Mouse (Mus musculus) forebrain, embryonic 12.5 days (tissue): ENCODE results near the gene Nedd1. TPM values are rescaled to one million over a fixed set of nuclear protein-coding genes. Genes with fewer than 3 reads are reported as not detected.
A peak's percentile ranks its signal among the peaks of the same experiment; 100 is the strongest.

ENCODE experiments used
- ATAC-seq: fragments of 200-750 bp; cut with Nextera tagmentation; 2 replicates; pipeline ENCODE4 v1.8.0; 2017; ENCODE audit warnings: moderate TSS enrichment; ENCODE audit not compliant: low FRiP score
- H3K27ac ChIP-seq: fragments of 300-500 bp; sonication (generic); 2 replicates; pipeline ENCODE4 v1.5.1; 2016; ENCODE audit warnings: mild to moderate bottlenecking
- H3K27me3 ChIP-seq: fragments of 300-500 bp; sonication (generic); 2 replicates; pipeline ENCODE4 v1.6.1; 2016; ENCODE audit warnings: mild to moderate bottlenecking
- H3K36me3 ChIP-seq: fragments of 300-500 bp; sonication (generic); replicated peaks from 2 replicates; pipeline ENCODE4 v1.6.1; 2016; ENCODE audit warnings: mild to moderate bottlenecking
- H3K4me1 ChIP-seq: fragments of 300-500 bp; sonication (generic); 2 replicates; pipeline ENCODE4 v1.6.1; 2016
- H3K4me2 ChIP-seq: fragments of 300-500 bp; sonication (generic); 2 replicates; pipeline ENCODE4 v1.6.1; 2016; ENCODE audit warnings: mild to moderate bottlenecking, moderate library complexity
- H3K4me3 ChIP-seq: fragments of 300-500 bp; sonication (generic); replicated peaks from 2 replicates; pipeline ENCODE4 v1.5.1; 2016; ENCODE audit warnings: mild to moderate bottlenecking
- H3K9ac ChIP-seq: fragments of 300-500 bp; sonication (generic); 2 replicates; pipeline ENCODE4 v1.6.1; 2016; ENCODE audit warnings: mild to moderate bottlenecking
- H3K9me3 ChIP-seq: fragments of 300-500 bp; sonication (generic); 2 replicates; pipeline ENCODE4 v1.6.1; 2016
- WGBS: fragments of 180-500 bp; shearing (Covaris S2); methylation state at CpG from one replicate; pipeline ENCODE4 v1.1.7; 2016; 5-methylcytosine and 5-hydroxymethylcytosine counted together
- polyA plus RNA-seq: library from polyadenylated mRNA; unstranded; fragments of >200 nt; fragmentation: Nextera tagmentation; extraction: Ambion mirVana; gene quantifications from 2 replicates; pipeline ENCODE4 v1.2.1, GENCODE M21; 2016

Nedd1 gene
- 55.2 and 57.4 TPM in 2 replicates for polyA plus RNA-seq

DNA sequence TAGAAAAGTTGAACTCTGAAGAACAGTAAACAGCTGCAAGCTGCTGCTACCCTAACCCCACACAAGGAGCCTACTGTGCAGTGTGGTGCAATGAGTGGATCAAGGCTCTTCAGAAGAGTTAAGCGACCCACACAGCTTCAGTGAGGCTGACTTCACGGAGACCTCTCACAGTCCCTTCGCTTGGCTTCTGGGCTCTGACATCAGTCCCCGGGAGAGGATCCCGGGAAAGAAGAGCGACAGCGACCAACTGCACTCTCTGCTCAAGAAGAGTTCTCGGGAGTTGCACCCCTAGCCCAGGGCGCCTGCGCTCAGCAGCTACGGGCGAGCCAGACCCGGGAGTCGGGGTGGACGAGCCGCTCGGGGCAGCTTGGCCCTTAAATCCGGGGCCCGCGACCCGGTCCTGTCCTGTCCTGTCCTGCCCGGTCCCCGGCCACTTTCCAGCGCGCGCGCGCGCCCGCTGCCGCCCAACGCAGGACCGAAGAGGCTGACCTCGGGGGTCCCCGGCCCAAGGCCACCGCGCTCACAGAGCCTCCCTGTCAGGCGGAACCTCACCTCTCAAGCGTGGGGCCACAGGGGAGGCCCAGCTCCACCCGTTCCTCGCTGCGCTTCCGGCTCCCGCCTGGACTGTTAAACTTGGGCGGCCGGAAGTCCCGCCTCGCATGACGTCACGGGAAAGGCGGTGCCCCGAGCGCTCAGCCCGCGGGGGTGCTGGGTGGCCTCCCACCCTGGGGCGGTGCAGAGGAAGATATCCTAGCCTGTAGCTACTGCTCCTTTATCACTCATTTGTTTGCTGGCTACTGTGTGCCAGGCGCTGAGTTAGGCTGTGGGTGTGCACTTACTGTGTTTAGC lies at the start of gene Nedd1:
Nedd1 (minus strand) TSS at position 650 of the 849 bp plus-strand sequence.
- peak within 1 kb of the TSS; percentile 88 for H3K4me2 ChIP-seq
- H3K9me3 ChIP-seq: 0 out of 2 replicates have a peak, but pooled peaks cover 3% of the 10 kb centered on the region
- H3K36me3 ChIP-seq: peaks cover 6% of the 10 kb centered on the region; the same call in 1 of the 2 replicates
- under 1% methylated on average over 57 of the region's 57 CpGs for WGBS
- peak within 1 kb of the TSS; percentile 93 for H3K4me3 ChIP-seq
- peak within 1 kb of the TSS; percentile 85 for H3K27ac ChIP-seq
- no peaks in the 10 kb centered on the region for H3K27me3 ChIP-seq
- peak within 1 kb of the TSS; percentile 91 for H3K9ac ChIP-seq
- peaks cover 13% of the 10 kb centered on the region for H3K4me1 ChIP-seq
- peak; percentile 98 for ATAC-seq

DNA sequence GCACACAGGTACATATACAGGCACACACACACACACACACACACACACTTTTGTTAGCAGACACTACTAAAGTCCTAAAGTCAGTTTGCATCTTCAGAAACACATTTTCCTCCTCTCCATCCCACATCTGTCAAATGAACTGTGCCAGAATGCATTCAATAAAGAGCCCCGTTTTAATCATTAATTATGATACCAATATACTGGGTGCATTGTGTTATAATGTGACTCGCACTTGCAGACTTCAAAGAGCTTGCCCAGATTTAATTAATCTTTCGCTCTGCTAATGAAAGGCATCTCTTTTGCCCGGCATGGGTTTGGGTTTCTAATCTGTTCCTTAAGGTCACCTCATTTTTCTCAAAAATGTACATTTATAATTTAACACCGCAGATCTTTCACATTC lies 32.1 kb upstream of the Nedd1 start:
- Histone ChIP-seq H3K9me3 (no peaks in the 10 kb centered on the region), H3K27me3 (no peaks in the 10 kb centered on the region), H3K27ac (no peak overlapping the region), H3K36me3 (no peaks in the 10 kb centered on the region), H3K4me2 (no peak overlapping the region), H3K4me1 (no peaks in the 10 kb centered on the region), H3K4me3 (no peak overlapping the region), H3K9ac (no peak overlapping the region)
- ATAC-seq: no peak
- WGBS: 80% methylated on average over 5 of the region's 5 CpGs

DNA sequence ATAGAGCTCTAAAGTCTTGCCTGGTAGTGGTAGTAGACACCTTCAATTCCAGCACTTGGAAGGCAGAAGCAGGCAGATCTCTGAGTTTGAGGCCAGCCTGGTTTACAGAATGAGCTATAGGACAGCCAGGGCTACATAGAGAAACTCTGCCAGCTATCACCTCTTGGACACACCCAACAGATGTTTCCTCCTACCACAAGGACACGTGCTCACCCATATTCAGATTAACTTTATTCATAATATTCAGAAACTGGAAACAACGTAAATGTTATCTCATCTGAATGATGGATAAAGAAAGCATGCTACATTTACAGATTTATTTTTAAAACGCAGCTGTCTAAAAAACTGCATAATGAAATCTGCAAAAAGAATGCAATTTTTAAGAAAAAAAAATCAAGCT lies 8.1 kb upstream of the Nedd1 start:
- no peaks in the 10 kb centered on the region for H3K36me3 ChIP-seq
- WGBS: 88% methylated on average over 3 of the region's 3 CpGs
- no peak for ATAC-seq
- no peaks in the 10 kb centered on the region for H3K27me3 ChIP-seq
- no peak overlapping the region for H3K27ac ChIP-seq
- H3K9me3 ChIP-seq: 0 out of 2 replicates have a peak, but pooled peaks cover under 1% of the 10 kb centered on the region
- no peak overlapping the region for H3K9ac ChIP-seq
- H3K4me1 ChIP-seq: no peaks in the 10 kb centered on the region
- H3K4me2 ChIP-seq: no peak overlapping the region
- no peak overlapping the region for H3K4me3 ChIP-seq

DNA sequence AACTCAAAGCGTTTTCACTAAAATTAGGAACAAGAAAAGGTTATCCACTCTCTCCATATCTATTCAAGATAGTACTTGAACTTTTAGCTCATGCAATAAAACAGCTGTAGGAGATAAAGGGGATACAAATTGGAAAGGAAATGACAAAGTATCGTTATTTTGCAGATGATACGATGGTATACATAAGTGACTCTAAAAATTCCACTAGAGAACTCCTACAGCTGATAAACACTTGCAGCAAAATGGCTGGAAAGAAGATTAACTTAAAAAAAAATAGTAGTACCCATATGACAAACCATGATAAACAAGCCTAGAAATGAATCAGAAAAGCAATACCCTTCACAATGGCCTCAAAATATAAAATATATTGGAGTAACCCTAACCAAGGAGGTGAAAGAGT lies 6.5 kb upstream of the Nedd1 start:
- 0 out of 2 replicates have a peak, but pooled peaks cover 3% of the 10 kb centered on the region for H3K9me3 ChIP-seq
- no peaks in the 10 kb centered on the region for H3K27me3 ChIP-seq
- H3K36me3 ChIP-seq: no peaks in the 10 kb centered on the region
- H3K4me3 ChIP-seq: no peak overlapping the region
- ATAC-seq: no peak
- no peak overlapping the region for H3K4me2 ChIP-seq
- no peaks in the 10 kb centered on the region for H3K4me1 ChIP-seq
- no peak overlapping the region for H3K9ac ChIP-seq
- H3K27ac ChIP-seq: no peak overlapping the region
- 89% methylated on average over 3 of the region's 3 CpGs for WGBS

DNA sequence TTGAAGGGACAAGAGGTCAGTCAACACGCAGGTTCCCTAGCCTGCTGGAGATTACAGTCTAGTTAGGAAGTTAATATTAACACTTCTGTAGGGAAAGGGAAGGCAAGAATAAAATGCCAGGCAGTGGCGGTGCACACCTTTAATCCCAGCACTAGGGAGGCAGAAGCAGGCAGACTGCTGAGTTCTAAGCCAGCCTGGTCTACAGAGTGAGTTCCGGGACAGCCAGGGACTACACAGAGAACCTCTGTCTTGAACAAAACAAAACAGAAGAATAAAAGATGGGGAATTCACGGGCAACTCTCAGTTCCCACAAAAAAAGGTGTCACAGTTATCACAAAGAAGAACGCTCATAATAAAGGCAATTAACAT lies 384 bp upstream of the Nedd1 start:
- peaks cover 13% of the 10 kb centered on the region for H3K4me1 ChIP-seq
- H3K27me3 ChIP-seq: no peaks in the 10 kb centered on the region
- 0 out of 2 replicates have a peak, but pooled peaks cover 3% of the 10 kb centered on the region for H3K9me3 ChIP-seq
- no peak for ATAC-seq
- no peaks in the 10 kb centered on the region; the same call in 1 of the 2 replicates for H3K36me3 ChIP-seq
- WGBS: 26% methylated on average over 5 of the region's 5 CpGs
- H3K27ac ChIP-seq: peak overlapping the region; percentile 85
- peak overlapping the region; percentile 91 for H3K9ac ChIP-seq
- peak overlapping the region; percentile 93 for H3K4me3 ChIP-seq
- H3K4me2 ChIP-seq: peak overlapping the region; percentile 88

DNA sequence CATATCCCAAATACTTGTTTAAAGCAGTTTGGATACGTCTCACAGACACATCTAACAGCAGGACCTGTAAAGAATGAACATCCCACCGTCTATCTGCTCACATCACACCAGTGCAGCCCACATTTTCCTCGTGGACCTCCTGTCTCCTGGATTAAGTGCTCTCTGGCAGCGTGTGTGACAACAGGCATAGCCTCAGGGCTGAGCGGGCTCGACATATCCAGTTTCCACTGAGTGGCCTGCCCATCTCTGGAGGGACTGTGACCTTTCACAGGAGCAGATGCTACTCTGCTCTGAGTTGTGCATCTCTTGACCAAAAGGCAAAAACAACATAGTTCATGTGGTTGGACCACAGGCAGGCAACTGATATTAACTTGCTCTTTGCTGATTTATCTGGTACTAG lies 23.2 kb downstream of the Nedd1 start:
- Histone ChIP-seq H3K4me1 (no peaks in the 10 kb centered on the region), H3K9me3 (no peaks in the 10 kb centered on the region), H3K27ac (no peak overlapping the region), H3K9ac (no peak overlapping the region), H3K36me3 (peaks cover 48% of the 10 kb centered on the region), H3K4me3 (no peak overlapping the region), H3K27me3 (no peaks in the 10 kb centered on the region), H3K4me2 (no peak overlapping the region)
- WGBS: 85% methylated on average over 6 of the region's 6 CpGs
- no peak for ATAC-seq

DNA sequence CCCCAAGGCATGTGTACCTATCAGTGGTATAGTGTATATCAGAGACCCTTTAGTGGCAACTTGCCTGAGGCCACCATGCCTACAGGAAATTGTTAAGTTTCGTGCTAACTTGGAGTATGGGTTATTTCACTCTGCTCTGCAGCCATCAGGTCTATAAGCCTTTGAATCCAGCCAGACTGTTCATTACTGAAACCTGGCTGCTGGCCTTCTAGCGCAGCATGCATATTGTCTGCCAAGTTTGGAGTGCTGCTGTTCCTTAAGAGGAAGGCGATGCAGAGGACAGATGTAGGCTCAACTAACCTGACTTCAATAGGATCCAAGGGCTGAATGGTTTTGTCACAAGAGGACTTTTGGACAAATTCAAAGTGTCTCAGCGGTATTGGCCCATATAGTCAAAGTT lies 47.2 kb downstream of the Nedd1 start:
- Histone ChIP-seq H3K4me2 (no peak overlapping the region), H3K36me3 (no peaks in the 10 kb centered on the region), H3K9me3 (no peaks in the 10 kb centered on the region), H3K4me1 (no peaks in the 10 kb centered on the region), H3K4me3 (no peak overlapping the region), H3K27me3 (no peaks in the 10 kb centered on the region), H3K9ac (no peak overlapping the region), H3K27ac (no peak overlapping the region)
- no peak for ATAC-seq
- WGBS: 94% methylated on average over 4 of the region's 4 CpGs

DNA sequence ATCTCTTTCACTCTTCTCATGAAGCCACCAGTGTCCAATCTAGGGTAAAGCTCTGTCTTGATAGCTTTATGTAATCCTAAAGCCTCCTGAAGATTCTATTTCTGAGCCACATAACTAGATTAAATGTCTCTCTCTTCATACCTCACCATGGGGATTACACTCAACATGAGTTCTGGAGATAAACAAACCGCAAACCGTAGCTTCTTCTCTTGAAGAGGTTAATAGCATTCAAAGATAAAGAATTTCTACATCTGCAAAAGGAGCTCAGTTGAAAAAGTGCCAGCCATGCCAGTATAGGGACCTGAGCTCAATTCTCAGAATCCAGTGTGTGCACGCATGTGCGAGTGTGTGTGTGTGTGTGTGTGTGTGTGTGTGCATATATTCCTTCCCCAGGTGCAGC lies 50.3 kb downstream of the Nedd1 start:
- H3K4me1 ChIP-seq: no peaks in the 10 kb centered on the region
- no peak overlapping the region for H3K9ac ChIP-seq
- H3K9me3 ChIP-seq: no peaks in the 10 kb centered on the region
- H3K27me3 ChIP-seq: no peaks in the 10 kb centered on the region
- 96% methylated on average over 4 of the region's 4 CpGs for WGBS
- no peak overlapping the region for H3K4me2 ChIP-seq
- ATAC-seq: no peak
- no peak overlapping the region for H3K4me3 ChIP-seq
- H3K27ac ChIP-seq: no peak overlapping the region
- H3K36me3 ChIP-seq: no peaks in the 10 kb centered on the region

DNA sequence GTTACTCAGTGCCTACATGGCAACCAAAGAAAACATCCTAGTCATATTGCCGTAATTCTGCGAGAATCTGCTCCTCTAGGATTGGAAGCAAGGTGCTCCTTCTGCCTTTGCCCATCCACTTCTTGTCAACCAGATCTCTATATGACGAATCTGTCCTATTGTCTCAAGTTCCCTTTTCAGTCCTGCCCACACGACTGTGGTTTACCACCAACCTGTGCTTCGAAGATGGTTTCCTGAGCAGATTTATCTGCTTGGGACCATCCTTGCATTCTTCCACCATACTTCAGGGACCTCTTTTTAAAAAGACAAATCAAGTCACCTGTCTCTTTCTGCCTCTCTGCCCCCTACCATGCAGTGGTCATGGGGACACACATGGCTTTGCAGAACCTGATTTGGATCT lies 56.9 kb downstream of the Nedd1 start:
- H3K27ac ChIP-seq: no peak overlapping the region
- no peaks in the 10 kb centered on the region for H3K4me1 ChIP-seq
- no peaks in the 10 kb centered on the region for H3K27me3 ChIP-seq
- WGBS: 95% methylated on average over 5 of the region's 5 CpGs
- no peak overlapping the region for H3K4me3 ChIP-seq
- H3K9me3 ChIP-seq: no peaks in the 10 kb centered on the region
- no peak overlapping the region for H3K9ac ChIP-seq
- no peak overlapping the region for H3K4me2 ChIP-seq
- no peak for ATAC-seq
- H3K36me3 ChIP-seq: no peaks in the 10 kb centered on the region

DNA sequence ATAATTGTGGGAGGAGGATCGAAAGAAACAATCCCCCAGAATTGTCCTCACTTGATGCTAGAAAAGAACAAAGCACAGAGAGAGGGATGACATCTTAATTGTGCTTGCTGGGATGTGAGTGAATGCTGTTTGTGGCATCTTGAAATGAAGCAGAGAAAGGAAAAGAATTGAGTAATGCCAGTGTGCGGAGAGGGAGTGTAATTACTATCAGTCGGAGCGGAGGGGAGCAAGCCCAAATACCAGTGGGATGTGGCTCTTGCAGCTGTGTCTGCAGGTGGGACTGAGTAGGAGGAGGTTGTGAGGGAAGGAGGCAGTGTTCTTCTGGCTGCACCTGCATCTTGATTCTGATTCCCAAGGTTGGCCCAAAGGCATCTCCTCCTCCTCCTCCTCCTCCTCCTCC lies 69.0 kb downstream of the Nedd1 start:
- H3K27me3 ChIP-seq: 0 out of 2 replicates have a peak, but pooled peaks cover 5% of the 10 kb centered on the region
- WGBS: 41% methylated on average over 4 of the region's 4 CpGs
- no peak overlapping the region for H3K4me3 ChIP-seq
- H3K4me2 ChIP-seq: no peak overlapping the region
- ATAC-seq: no peak
- no peak overlapping the region for H3K27ac ChIP-seq
- H3K36me3 ChIP-seq: no peaks in the 10 kb centered on the region
- H3K9me3 ChIP-seq: no peaks in the 10 kb centered on the region
- H3K9ac ChIP-seq: no peak overlapping the region
- peaks cover 8% of the 10 kb centered on the region for H3K4me1 ChIP-seq

DNA sequence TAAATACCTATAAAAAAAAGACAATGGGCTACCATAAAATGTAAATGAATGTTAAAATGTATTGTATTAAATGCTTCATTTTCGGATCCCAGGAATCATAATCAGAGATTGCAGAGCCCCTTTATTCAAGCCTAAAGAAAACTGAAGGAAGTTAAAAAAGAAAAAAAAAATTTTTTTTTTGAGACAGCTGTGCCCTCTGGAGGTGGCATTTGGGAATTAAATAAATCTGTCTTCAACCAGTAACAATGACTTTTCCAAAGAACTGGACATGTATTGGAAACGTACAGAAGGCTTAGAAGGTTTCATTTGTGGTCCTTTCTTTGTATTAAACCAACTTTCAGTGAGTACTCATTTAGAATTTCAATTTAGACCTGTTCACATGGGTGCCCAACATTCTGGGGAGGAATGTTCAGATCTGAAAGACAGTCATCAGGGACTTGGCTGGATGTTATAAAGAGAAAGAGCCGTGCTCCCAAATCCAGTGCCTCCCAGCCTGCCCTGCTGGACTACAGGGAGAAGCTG lies 69.8 kb downstream of the Nedd1 start:
- no peaks in the 10 kb centered on the region for H3K9me3 ChIP-seq
- 0 out of 2 replicates have a peak, but pooled peaks cover 5% of the 10 kb centered on the region for H3K27me3 ChIP-seq
- no peak for ATAC-seq
- no peaks in the 10 kb centered on the region for H3K36me3 ChIP-seq
- H3K4me1 ChIP-seq: peaks cover 12% of the 10 kb centered on the region
- no peak overlapping the region for H3K4me2 ChIP-seq
- WGBS: 15% methylated on average over 3 of the region's 3 CpGs
- H3K27ac ChIP-seq: peak overlapping the region; percentile 42; the same call in 1 of the 2 replicates
- H3K9ac ChIP-seq: no peak overlapping the region
- H3K4me3 ChIP-seq: no peak overlapping the region

DNA sequence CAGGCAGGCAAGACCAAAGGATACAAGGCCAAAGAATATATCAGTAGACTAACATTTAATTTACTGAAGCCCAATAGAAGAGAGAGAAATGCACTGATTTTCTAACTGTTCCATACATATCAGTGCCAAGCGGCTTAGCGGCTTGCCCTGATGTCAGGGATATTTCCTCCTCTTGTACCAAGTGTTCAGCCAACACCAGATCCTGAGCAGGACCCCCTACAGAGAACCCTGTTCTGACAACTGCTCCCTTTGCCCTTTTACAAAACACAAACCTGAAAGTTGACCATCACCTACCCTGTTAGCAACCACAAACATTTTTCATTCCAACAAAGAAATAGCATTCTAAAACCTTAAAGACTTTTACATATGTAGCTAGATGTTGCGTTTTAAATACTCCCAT lies 71.0 kb downstream of the Nedd1 start:
- no peaks in the 10 kb centered on the region for H3K9me3 ChIP-seq

More for the DNA sequence above, 71.0 kb downstream of the Nedd1 start:
- H3K4me1 ChIP-seq: peaks cover 12% of the 10 kb centered on the region
- 91% methylated on average over 3 of the region's 3 CpGs for WGBS
- no peak for ATAC-seq
- H3K36me3 ChIP-seq: no peaks in the 10 kb centered on the region
- H3K9ac ChIP-seq: no peak overlapping the region
- H3K4me3 ChIP-seq: no peak overlapping the region
- no peak overlapping the region for H3K4me2 ChIP-seq
- H3K27ac ChIP-seq: no peak overlapping the region
- 0 out of 2 replicates have a peak, but pooled peaks cover 8% of the 10 kb centered on the region for H3K27me3 ChIP-seq
